Mouse (Mus musculus): Measurements from ENCODE around the gene Srsf6. TPM values are rescaled to one million over a fixed set of nuclear protein-coding genes. Genes with fewer than 3 reads are reported as not detected.
A peak's percentile ranks its signal among the peaks of the same experiment; 100 is the strongest.

The Srsf6 gene
- polyA plus RNA-seq, 1 experiment from 2014 or later = 265 TPM

GRCm38 (mm10) chr2:162927918-162928585, 3.3 kb upstream of the Srsf6 start:
- Histone ChIP-seq H3K27ac (ENCODE audit: low read depth, low read length) (no peak overlapping the region), H3K9ac (ENCODE audit: low read depth, low read length) (no peak overlapping the region), H3K27me3 (ENCODE audit: control insufficient read depth, insufficient read depth, low read length) (peaks cover 2% of the 10 kb centered on the region; the same call in 1 of the 2 replicates), H3K36me3 (ENCODE audit: control insufficient read depth, insufficient read depth, low read length) (no peaks in the 10 kb centered on the region), H3K4me3 (ENCODE audit: low read depth, low read length) (no peak overlapping the region), H3K4me1 (replicated peaks; ENCODE audit: control insufficient read depth, insufficient read depth, low read length) (0 out of 2 replicates have a peak, but pooled peaks cover 2% of the 10 kb centered on the region), H3K9me3 (ENCODE audit: control insufficient read depth, low read length) (no peaks in the 10 kb centered on the region), H3K4me2 (replicated peaks; ENCODE audit: low read depth, low read length) (no peak overlapping the region)
- no peak for DNase-seq (ENCODE audit: low spot score)
- ATAC-seq (ENCODE audit: low FRiP score) = no peak
- 65% methylated on average over 3 of the region's 3 CpGs for WGBS

DNA sequence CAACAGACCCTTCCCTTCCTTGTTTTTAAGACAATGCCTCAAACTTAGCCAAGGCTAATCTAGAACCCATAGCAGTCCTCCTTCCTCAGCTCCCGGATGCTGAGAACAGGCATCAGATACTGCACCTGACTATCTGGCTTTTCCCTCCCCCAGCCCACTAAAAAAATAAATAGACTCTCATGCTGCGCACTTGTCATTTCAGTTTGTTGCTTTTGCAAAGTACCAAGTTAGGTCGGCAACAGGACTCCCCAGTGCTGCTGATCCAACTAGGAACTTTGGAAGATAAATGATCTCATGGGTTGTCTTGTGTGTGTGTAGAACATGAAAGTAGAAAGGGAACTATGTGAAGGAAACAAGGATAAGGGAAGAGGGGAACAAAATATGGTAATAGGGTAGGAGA, 1.6 kb upstream of the Srsf6 start:
- 0 out of 2 replicates have a peak, but pooled peaks cover 5% of the 10 kb centered on the region for H3K4me1 ChIP-seq (replicated peaks; ENCODE audit: control insufficient read depth, insufficient read depth, low read length)
- peaks cover 2% of the 10 kb centered on the region; the same call in 1 of the 2 replicates for H3K27me3 ChIP-seq (ENCODE audit: control insufficient read depth, insufficient read depth, low read length)
- H3K4me3 ChIP-seq (ENCODE audit: low read depth, low read length) = no peak overlapping the region
- peaks cover 12% of the 10 kb centered on the region for H3K36me3 ChIP-seq (ENCODE audit: control insufficient read depth, insufficient read depth, low read length)
- WGBS = 74% methylated on average over 3 of the region's 3 CpGs
- H3K9me3 ChIP-seq (ENCODE audit: control insufficient read depth, low read length) = no peaks in the 10 kb centered on the region
- ATAC-seq (ENCODE audit: low FRiP score) (no peak), DNase-seq (ENCODE audit: low spot score) (no peak)
- H3K27ac ChIP-seq (ENCODE audit: low read depth, low read length) = no peak overlapping the region
- no peak overlapping the region for H3K9ac ChIP-seq (ENCODE audit: low read depth, low read length)
- no peak overlapping the region for H3K4me2 ChIP-seq (replicated peaks; ENCODE audit: low read depth, low read length)

GRCm38 (mm10) chr2:162930516-162931122, 709 bp upstream of the Srsf6 start:
- peaks cover 13% of the 10 kb centered on the region for H3K36me3 ChIP-seq (ENCODE audit: control insufficient read depth, insufficient read depth, low read length)
- WGBS = 2% methylated on average over 18 of the region's 18 CpGs
- H3K9ac ChIP-seq (ENCODE audit: low read depth, low read length) = peak overlapping the region; percentile 100
- peak overlapping the region; percentile 95 for H3K27ac ChIP-seq (ENCODE audit: low read depth, low read length)
- no peaks in the 10 kb centered on the region for H3K9me3 ChIP-seq (ENCODE audit: control insufficient read depth, low read length)
- 0 out of 2 replicates have a peak, but pooled peaks cover 5% of the 10 kb centered on the region for H3K4me1 ChIP-seq (replicated peaks; ENCODE audit: control insufficient read depth, insufficient read depth, low read length)
- no peak for DNase-seq (ENCODE audit: low spot score)
- H3K4me3 ChIP-seq (ENCODE audit: low read depth, low read length) = peak overlapping the region; percentile 100
- peak; percentile 0; the same call in 1 of the 2 replicates for ATAC-seq (ENCODE audit: low FRiP score)
- peak overlapping the region; percentile 64 for H3K4me2 ChIP-seq (replicated peaks; ENCODE audit: low read depth, low read length)
- H3K27me3 ChIP-seq (ENCODE audit: control insufficient read depth, insufficient read depth, low read length) = peaks cover 2% of the 10 kb centered on the region; the same call in 1 of the 2 replicates

DNA sequence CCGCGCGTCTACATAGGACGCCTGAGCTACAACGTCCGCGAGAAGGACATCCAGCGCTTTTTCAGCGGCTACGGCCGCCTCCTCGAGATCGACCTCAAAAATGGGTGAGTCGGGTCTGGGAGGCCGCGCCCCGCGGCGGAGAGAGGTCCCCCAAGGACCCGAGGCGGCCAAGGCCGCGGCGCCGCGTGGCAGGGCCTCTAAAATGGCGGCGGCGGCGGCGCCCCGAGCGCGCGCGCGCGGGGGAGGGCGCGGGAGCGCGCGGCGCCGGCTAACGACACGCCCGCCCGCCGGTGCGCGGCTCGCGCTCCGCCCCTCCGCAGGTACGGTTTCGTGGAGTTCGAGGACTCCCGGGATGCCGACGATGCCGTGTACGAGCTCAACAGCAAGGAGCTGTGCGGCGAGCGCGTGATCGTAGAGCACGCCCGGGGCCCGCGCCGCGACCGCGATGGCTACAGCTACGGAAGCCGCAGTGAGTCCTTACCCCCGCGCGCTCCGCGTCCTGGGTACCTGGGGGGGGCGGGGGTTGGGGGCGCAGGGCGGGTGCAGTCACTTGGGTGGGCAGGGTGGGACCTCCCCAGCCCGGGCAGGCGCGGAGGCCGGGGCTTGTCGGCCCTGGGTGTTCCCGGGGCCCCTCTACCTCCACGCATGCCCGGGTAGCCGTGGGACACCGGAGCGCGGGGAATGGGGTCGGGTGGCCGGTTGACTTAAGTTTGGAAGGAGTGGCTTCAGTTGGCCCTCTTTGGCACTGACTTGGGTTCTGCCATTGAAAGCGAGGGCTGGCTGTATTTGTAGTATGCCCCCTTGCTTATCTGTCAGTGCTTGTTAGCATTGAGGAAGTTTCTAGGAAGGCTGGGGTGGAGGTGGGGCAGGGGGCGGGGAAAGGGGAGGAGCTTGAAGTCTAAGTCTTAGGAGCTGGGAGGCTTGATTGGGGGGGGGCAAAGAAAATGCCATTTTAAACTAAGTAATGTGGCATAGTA, 634 bp downstream of the Srsf6 start:
- Histone ChIP-seq H3K4me1 (replicated peaks; ENCODE audit: control insufficient read depth, insufficient read depth, low read length) (0 out of 2 replicates have a peak, but pooled peaks cover 5% of the 10 kb centered on the region), H3K9ac (ENCODE audit: low read depth, low read length) (peak overlapping the region; percentile 100), H3K27ac (ENCODE audit: low read depth, low read length) (peak overlapping the region; percentile 95), H3K27me3 (ENCODE audit: control insufficient read depth, insufficient read depth, low read length) (peaks cover 2% of the 10 kb centered on the region; the same call in 1 of the 2 replicates), H3K4me2 (replicated peaks; ENCODE audit: low read depth, low read length) (peak overlapping the region; percentile 43), H3K4me3 (ENCODE audit: low read depth, low read length) (peak overlapping the region; percentile 100), H3K36me3 (ENCODE audit: control insufficient read depth, insufficient read depth, low read length) (peaks cover 19% of the 10 kb centered on the region), H3K9me3 (ENCODE audit: control insufficient read depth, low read length) (no peaks in the 10 kb centered on the region)
- ATAC-seq (ENCODE audit: low FRiP score) (peak; percentile 64), DNase-seq (ENCODE audit: low spot score) (peak; percentile 78)
- WGBS = 1% methylated on average over 39 of the region's 103 CpGs

DNA sequence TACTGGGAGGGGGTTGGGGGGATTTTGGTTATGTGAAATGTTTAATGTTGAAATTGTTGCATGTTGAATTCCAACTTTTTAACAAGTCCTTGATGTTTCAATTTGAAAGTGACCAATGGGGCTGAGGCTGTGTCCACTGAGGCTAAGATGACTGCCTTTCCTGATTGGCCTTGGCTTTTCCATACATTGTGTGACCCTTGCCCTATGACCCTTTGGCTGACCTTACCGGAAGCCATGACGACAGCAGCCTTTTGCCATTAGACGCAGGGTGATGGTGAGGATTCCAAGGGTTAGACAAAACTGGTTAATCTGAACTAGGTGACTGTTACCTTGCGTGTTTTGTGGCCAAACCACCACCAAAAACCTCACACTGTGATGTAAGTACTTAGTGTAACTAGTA, 1.4 kb downstream of the Srsf6 start:
- Histone ChIP-seq H3K9me3 (ENCODE audit: control insufficient read depth, low read length) (no peaks in the 10 kb centered on the region), H3K4me3 (ENCODE audit: low read depth, low read length) (peak overlapping the region; percentile 100), H3K9ac (ENCODE audit: low read depth, low read length) (peak overlapping the region; percentile 23; the same call in 1 of the 2 replicates), H3K27ac (ENCODE audit: low read depth, low read length) (no peak overlapping the region), H3K27me3 (ENCODE audit: control insufficient read depth, insufficient read depth, low read length) (peaks cover 2% of the 10 kb centered on the region; the same call in 1 of the 2 replicates), H3K36me3 (ENCODE audit: control insufficient read depth, insufficient read depth, low read length) (peaks cover 19% of the 10 kb centered on the region), H3K4me2 (replicated peaks; ENCODE audit: low read depth, low read length) (peak overlapping the region; percentile 43), H3K4me1 (replicated peaks; ENCODE audit: control insufficient read depth, insufficient read depth, low read length) (0 out of 2 replicates have a peak, but pooled peaks cover 5% of the 10 kb centered on the region)
- ATAC-seq (ENCODE audit: low FRiP score) (no peak), DNase-seq (ENCODE audit: low spot score) (peak; percentile 43)
- 35% methylated on average over 4 of the region's 4 CpGs for WGBS

DNA sequence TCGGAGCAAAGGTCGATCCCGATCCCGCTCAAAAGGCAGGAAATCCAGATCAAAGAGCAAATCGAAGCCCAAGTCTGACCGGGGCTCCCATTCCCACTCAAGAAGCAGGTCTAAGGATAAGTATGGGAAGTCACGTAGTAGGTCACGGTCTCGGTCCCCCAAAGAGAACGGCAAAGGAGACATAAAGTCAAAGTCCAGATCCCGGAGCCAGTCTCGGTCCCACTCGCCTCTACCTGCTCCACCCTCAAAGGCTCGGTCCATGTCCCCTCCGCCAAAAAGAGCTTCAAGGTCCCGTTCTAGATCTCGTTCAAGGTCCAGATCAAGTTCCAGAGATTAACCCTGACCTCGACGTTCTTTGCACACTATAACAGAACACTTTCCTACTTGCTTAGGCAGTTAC, 3.1 kb downstream of the Srsf6 start:
- 96% methylated on average over 19 of the region's 19 CpGs for WGBS
- H3K4me3 ChIP-seq (ENCODE audit: low read depth, low read length) = no peak overlapping the region
- ATAC-seq (ENCODE audit: low FRiP score) (no peak), DNase-seq (ENCODE audit: low spot score) (no peak)
- H3K27me3 ChIP-seq (ENCODE audit: control insufficient read depth, insufficient read depth, low read length) = peaks cover 2% of the 10 kb centered on the region; the same call in 1 of the 2 replicates
- no peak overlapping the region for H3K27ac ChIP-seq (ENCODE audit: low read depth, low read length)
- peaks cover 22% of the 10 kb centered on the region for H3K36me3 ChIP-seq (ENCODE audit: control insufficient read depth, insufficient read depth, low read length)
- H3K4me1 ChIP-seq (replicated peaks; ENCODE audit: control insufficient read depth, insufficient read depth, low read length) = 0 out of 2 replicates have a peak, but pooled peaks cover 4% of the 10 kb centered on the region
- H3K9ac ChIP-seq (ENCODE audit: low read depth, low read length) = no peak overlapping the region
- no peaks in the 10 kb centered on the region for H3K9me3 ChIP-seq (ENCODE audit: control insufficient read depth, low read length)
- H3K4me2 ChIP-seq (replicated peaks; ENCODE audit: low read depth, low read length) = no peak overlapping the region

GRCm38 (mm10) chr2:162935700-162936099, 4.4 kb downstream of the Srsf6 start:
- DNase-seq (ENCODE audit: low spot score) (no peak), ATAC-seq (ENCODE audit: low FRiP score) (no peak)
- Histone ChIP-seq H3K4me3 (ENCODE audit: low read depth, low read length) (no peak overlapping the region), H3K4me1 (replicated peaks; ENCODE audit: control insufficient read depth, insufficient read depth, low read length) (0 out of 2 replicates have a peak, but pooled peaks cover 3% of the 10 kb centered on the region), H3K36me3 (ENCODE audit: control insufficient read depth, insufficient read depth, low read length) (peaks cover 27% of the 10 kb centered on the region), H3K27me3 (ENCODE audit: control insufficient read depth, insufficient read depth, low read length) (no peaks in the 10 kb centered on the region), H3K4me2 (replicated peaks; ENCODE audit: low read depth, low read length) (no peak overlapping the region), H3K9me3 (ENCODE audit: control insufficient read depth, low read length) (no peaks in the 10 kb centered on the region), H3K9ac (ENCODE audit: low read depth, low read length) (no peak overlapping the region), H3K27ac (ENCODE audit: low read depth, low read length) (no peak overlapping the region)
- WGBS = 98% methylated on average over 3 of the region's 3 CpGs

- no peak overlapping the region for H3K27ac ChIP-seq (ENCODE audit: low read depth, low read length)
- WGBS = 88% methylated on average over 1 of the region's 1 CpGs
- DNase-seq (ENCODE audit: low spot score) (no peak), ATAC-seq (ENCODE audit: low FRiP score) (no peak)
- peaks cover 18% of the 10 kb centered on the region for H3K27me3 ChIP-seq (ENCODE audit: control insufficient read depth, insufficient read depth, low read length)
- peaks cover 17% of the 10 kb centered on the region for H3K36me3 ChIP-seq (ENCODE audit: control insufficient read depth, insufficient read depth, low read length)
- H3K4me2 ChIP-seq (replicated peaks; ENCODE audit: low read depth, low read length) = no peak overlapping the region
- no peaks in the 10 kb centered on the region for H3K9me3 ChIP-seq (ENCODE audit: control insufficient read depth, low read length)
- H3K4me1 ChIP-seq (replicated peaks; ENCODE audit: control insufficient read depth, insufficient read depth, low read length) = 0 out of 2 replicates have a peak, but pooled peaks cover 2% of the 10 kb centered on the region
- H3K9ac ChIP-seq (ENCODE audit: low read depth, low read length) = no peak overlapping the region
- no peak overlapping the region for H3K4me3 ChIP-seq (ENCODE audit: low read depth, low read length)
These were observed 8.2 kb downstream of the Srsf6 start for GRCm38 (mm10) chr2:162939562-162939961.

All from hindbrain, embryonic 11.5 days (tissue).